Mouse (Mus musculus) G1E-ER4 (cell line): ENCODE measurements around the gene Sftpd. TPM values are rescaled to one million over a fixed set of nuclear protein-coding genes. Genes with fewer than 3 reads are reported as not detected.

Experiments
- GATA1 ChIP-seq: IDR thresholded peaks from one replicate; pipeline ENCODE4 v1.8.0; 2012; ENCODE audit warnings: low read length, inconsistent platforms
- polyA plus RNA-seq: library from polyadenylated mRNA; stranded (reverse); fragments of >175 nt; gene quantifications from 2 replicates; pipeline ENCODE4 v1.2.3, GENCODE M21; 2012

The Sftpd gene
- polyA plus RNA-seq, 1 experiment, result not detected

GRCm38 (mm10) chr14:41127997-41128396 lies 57.0 kb downstream of the Sftpd start:
- TF ChIP-seq GATA1, result no peak

GRCm38 (mm10) chr14:41124683-41125082 lies 60.3 kb downstream of the Sftpd start:
- no peak for TF ChIP-seq GATA1

Other genes with a start within 250 kb of the Sftpd start
- gene Tspan14, start 218.3 kb downstream of the Sftpd start, polyA plus RNA-seq, result 4.9 and 7.9 TPM in 2 replicates
- 13.4 and 16.4 TPM in 2 replicates for gene Fam213a, start 171.4 kb downstream of the Sftpd start, polyA plus RNA-seq
- gene Dydc2, start 115.9 kb downstream of the Sftpd start, polyA plus RNA-seq, result not detected in 2 replicates
- gene Dydc1, start 112.2 kb downstream of the Sftpd start, polyA plus RNA-seq, result not detected in 2 replicates
- gene Mat1a, start 80.1 kb downstream of the Sftpd start, polyA plus RNA-seq, result not detected in 2 replicates
- not detected in 2 replicates for gene Sftpa1, start 53.4 kb downstream of the Sftpd start, polyA plus RNA-seq
- gene Mbl1, start 33.7 kb downstream of the Sftpd start, polyA plus RNA-seq, result not detected in 2 replicates
- not detected in 2 replicates for gene Gm2832, start 93.7 kb upstream of the Sftpd start, polyA plus RNA-seq
- not detected in 2 replicates for gene Gm5798, start 163.5 kb upstream of the Sftpd start, polyA plus RNA-seq
- not detected in 2 replicates for gene Gm7945, start 201.2 kb upstream of the Sftpd start, polyA plus RNA-seq
- not detected in 2 replicates for gene Gm6482, start 223.1 kb upstream of the Sftpd start, polyA plus RNA-seq